Mouse (Mus musculus) CD4-positive, CD25-positive, alpha-beta regulatory T cell, adult 4 months (primary cell): ENCODE results near the gene Smurf2. TPM values are rescaled to one million over a fixed set of nuclear protein-coding genes. Genes with fewer than 3 reads are reported as not detected.
A peak's percentile ranks its signal among the peaks of the same experiment; 100 is the strongest.

ENCODE experiments used
- ATAC-seq: one replicate; pipeline ENCODE4 v1.8.0; 2017
- polyA plus RNA-seq, 2 experiments: library from polyadenylated mRNA; unstranded; fragments of 100-300 nt; shearing (Covaris generic); gene quantifications; one replicate each; pipeline ENCODE4 v1.2.1; 2017

Smurf2 gene
- 10 to 100 TPM; 12.2 to 16.1 TPM for polyA plus RNA-seq

GRCm38 (mm10) chr11:106920551-106921379, at the start of gene Smurf2:
TSS of gene Smurf2 (minus strand) at chr11:106920715.
- peak; percentile 77 for ATAC-seq

GRCm38 (mm10) chr11:106969798-106970197, 49.3 kb upstream of the Smurf2 start:
- no peak for ATAC-seq

GRCm38 (mm10) chr11:106967630-106968029, 47.1 kb upstream of the Smurf2 start:
- no peak for ATAC-seq

GRCm38 (mm10) chr11:106965881-106966280, 45.4 kb upstream of the Smurf2 start:
- ATAC-seq: no peak

- no peak for ATAC-seq
These were observed 41.8 kb upstream of the Smurf2 start for GRCm38 (mm10) chr11:106962310-106962709.

GRCm38 (mm10) chr11:106961471-106962081, 41.1 kb upstream of the Smurf2 start:
- peak; percentile 92 for ATAC-seq

GRCm38 (mm10) chr11:106959121-106959520, 38.6 kb upstream of the Smurf2 start:
- ATAC-seq: no peak

GRCm38 (mm10) chr11:106958407-106959071, 38.0 kb upstream of the Smurf2 start:
- ATAC-seq: peak; percentile 38

- ATAC-seq: no peak
These were observed 36.9 kb upstream of the Smurf2 start for GRCm38 (mm10) chr11:106957271-106957980.

GRCm38 (mm10) chr11:106954566-106954965, 34.1 kb upstream of the Smurf2 start:
- ATAC-seq: no peak

- no peak for ATAC-seq
These were observed 33.6 kb upstream of the Smurf2 start for GRCm38 (mm10) chr11:106954116-106954515.

- ATAC-seq: no peak
These were observed 16.8 kb upstream of the Smurf2 start for GRCm38 (mm10) chr11:106937306-106937705.

GRCm38 (mm10) chr11:106930366-106930765, 9.9 kb upstream of the Smurf2 start:
- ATAC-seq: no peak

- no peak for ATAC-seq
These were observed 8.4 kb upstream of the Smurf2 start for GRCm38 (mm10) chr11:106928935-106929334.

GRCm38 (mm10) chr11:106927950-106928349, 7.4 kb upstream of the Smurf2 start:
- no peak for ATAC-seq

GRCm38 (mm10) chr11:106927226-106927625, 6.7 kb upstream of the Smurf2 start:
- no peak for ATAC-seq

- no peak for ATAC-seq
These were observed 6.2 kb upstream of the Smurf2 start for GRCm38 (mm10) chr11:106926732-106927131.

GRCm38 (mm10) chr11:106919612-106920550, 634 bp downstream of the Smurf2 start:
- ATAC-seq: peak; percentile 58

- ATAC-seq: no peak
These were observed 1.6 kb downstream of the Smurf2 start for GRCm38 (mm10) chr11:106918901-106919300.

- no peak for ATAC-seq
These were observed 9.3 kb downstream of the Smurf2 start for GRCm38 (mm10) chr11:106911257-106911656.

- ATAC-seq: no peak
These were observed 12.5 kb downstream of the Smurf2 start for GRCm38 (mm10) chr11:106908016-106908415.

GRCm38 (mm10) chr11:106907253-106907652, 13.3 kb downstream of the Smurf2 start:
- ATAC-seq: no peak
